Mouse (Mus musculus) brain, embryonic 14.5 days (tissue): ENCODE data around the gene Rgs17.

Source experiments
- CTCF ChIP-seq: fragments of 200-500 bp; IDR thresholded peaks from 2 replicates; pipeline ENCODE4 v1.5.1; 2012; ENCODE audit warnings: inconsistent platforms, mild to moderate bottlenecking, moderate library complexity, borderline replicate concordance; ENCODE audit not compliant: insufficient read depth, insufficient read length; ENCODE audit errors: extremely low read depth
- POLR2A ChIP-seq: fragments of 200-500 bp; IDR thresholded peaks from 2 replicates; pipeline ENCODE4 v1.6.1; 2012; ENCODE audit warnings: mild to moderate bottlenecking, inconsistent platforms, borderline replicate concordance; ENCODE audit not compliant: poor library complexity, insufficient read depth, insufficient read length, severe bottlenecking; ENCODE audit errors: extremely low read depth

GRCm38 (mm10) chr10:5900731-5901130 lies 21.5 kb downstream of the Rgs17 start:
- no peak for TF ChIP-seq CTCF
- TF ChIP-seq POLR2A, result no peak
